Mouse (Mus musculus): ENCODE measurements around the gene Luc7l3. TPM values are rescaled to one million over a fixed set of nuclear protein-coding genes. Genes with fewer than 3 reads are reported as not detected.

The Luc7l3 gene
- total RNA-seq (2023), result 134 TPM

DNA sequence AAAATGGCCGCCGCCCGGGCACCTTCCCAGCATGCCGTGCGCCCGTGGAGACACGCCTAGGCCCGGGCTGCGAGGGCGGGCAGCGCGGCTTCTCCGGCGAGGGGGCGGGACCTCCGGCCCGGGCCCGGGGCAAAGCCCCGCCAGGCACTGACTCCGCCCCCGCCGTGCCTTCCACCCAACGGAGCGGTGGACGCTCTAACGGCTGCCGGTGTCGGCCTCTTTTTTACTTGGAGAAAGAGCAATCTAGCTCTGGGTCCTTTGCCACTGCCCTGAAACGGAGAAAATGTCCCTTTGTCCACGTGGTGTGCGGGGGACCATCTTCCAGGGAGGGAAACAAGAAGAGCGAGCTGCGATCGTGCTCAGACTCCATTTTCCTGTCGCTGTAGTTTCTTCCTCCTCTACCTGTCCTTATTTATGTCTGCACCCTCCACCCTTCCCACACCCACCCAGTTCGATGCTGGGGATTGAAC is at the start of gene Luc7l3:
Gene Luc7l3, minus strand, starts transcription at position 58 of the 470 bp plus-strand sequence.

DNA sequence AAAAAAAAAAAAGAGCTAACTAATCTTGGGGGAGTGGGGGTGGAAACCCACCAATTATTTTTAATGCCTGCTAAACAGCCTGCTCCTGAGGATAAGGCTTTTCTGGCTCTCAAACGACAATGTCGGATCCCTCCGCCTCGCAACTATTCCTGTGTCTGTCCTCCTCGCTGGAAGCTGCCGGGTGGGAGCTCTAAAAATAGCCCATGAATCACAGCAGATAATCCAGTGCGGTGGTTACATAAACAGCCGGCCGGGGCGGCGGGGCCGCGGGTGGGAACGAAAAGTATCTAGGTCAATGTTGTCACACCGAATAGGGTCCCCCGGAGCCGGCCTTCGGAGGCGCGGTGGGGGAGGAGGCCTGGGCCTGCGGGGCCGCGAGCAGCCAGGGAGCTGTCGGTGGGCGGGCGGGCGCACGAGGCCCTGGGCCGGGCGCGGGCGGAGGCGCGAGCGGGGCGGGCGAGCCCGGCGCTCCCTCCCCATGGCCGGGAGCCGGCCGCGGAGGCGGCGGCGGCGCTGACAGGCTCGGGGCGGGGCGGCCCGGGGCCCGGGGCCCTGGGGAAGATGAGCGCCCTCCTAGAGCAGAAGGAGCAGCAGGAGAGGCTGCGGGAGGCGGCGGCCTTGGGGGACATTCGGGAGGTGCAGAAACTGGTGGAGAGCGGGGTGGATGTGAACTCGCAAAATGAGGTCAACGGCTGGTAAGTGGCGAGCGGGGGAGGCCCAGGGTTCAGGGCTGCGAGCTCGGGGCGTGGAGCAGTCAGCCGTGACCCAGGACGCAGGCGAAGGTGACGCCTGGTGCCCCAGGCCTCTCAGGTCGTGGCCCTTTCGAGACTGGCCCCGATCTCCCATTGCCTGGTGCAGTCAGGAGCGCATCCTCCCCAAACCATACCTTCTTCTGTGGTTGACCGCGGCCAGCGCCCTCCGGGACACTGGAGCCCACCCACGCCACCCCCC is 6.2 kb upstream of the Luc7l3 start, which contains the start of gene Ankrd40:
Gene Ankrd40, plus strand, starts transcription at position 309 of the 951 bp plus-strand sequence.

DNA sequence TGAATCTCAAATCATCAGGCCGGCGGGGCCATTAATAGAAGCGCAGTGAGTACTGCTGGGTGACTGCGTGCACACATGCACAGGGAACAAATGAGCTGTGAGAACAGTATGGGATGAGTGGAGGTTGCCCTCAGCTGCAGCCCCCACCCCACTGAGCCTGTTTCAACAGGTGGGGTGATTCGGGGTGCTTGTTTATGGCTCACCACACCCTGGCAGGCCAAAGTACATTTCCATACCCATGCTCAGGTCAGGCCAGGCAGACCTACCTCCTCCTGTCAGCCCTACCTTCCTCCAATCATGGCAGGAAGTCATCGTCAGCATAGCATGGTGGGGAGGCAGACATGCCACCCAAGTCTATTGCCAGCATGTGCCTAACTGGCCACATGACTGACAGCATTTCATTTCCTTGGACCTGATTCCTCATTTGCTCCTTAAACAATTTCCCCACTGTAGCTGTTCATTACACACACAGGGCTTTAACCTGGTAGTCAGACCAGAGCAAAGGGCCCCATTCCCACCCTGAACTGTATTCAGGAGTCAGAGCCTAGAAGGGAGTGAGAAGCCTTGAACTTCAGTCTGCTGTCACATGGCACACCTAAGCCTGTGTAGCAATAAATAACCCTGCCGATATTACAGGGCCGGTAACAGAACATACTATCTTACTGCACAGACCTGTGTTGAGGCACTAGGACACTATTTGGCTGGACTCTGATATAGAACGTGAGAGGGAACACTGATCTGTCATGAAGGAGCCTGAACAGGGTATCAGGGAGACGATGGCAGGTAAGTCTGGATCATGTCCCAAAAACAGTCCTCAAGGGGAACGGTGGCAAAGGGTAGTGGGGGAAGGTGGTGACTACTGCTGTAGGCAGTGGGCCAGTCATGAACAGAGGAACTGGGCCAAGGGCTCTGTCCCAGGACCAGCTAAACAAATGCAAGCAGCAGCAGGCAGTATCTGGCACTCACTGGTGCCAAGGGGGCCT is 40.3 kb downstream of the Luc7l3 start, which contains the start of gene Gm21885:
Gene Gm21885, plus strand, starts transcription at position 675 of the 983 bp plus-strand sequence.

DNA sequence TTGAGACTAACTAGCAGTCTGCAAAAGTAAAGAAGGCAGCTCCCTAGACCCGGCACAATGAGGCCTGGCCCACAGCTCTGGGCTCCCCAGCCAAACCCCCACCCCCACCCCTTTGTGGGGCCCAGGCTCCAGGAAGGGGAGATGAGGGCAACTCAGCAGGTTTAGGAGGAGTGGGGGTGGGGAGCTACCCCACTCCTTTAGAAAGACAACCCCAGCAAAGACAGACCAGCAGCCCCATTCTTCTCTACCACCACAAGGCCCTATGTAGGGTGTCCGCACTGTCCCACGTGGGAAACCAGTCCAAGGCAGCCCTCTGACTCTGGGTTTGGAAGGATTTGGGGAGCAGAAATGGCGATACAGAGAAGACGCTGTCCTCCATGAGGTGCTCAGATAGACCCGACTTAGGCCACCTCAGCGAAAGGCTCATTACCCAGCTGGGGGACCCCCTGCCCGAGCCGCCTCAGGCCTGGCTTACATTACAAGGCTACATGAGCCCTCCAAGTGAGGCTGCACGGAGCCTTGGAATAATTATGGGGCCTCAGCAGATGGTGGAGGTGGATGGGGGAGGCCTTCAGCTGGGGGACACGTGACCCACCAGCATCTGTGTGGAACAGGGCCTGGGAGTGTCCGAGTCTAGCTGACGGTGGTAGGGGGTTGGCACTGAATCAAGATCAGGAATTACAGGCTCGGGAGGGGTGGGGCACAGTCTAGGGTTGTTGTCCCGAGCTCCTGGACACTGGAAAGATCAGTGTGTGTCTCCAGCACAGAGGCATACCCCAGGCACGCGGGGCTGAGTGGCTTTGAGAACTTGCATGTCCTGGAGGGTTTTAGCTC is 75.6 kb downstream of the Luc7l3 start, which contains the start of gene Wfikkn2:
Gene Wfikkn2, minus strand, starts transcription at position 51 of the 834 bp plus-strand sequence.

Other genes starting within 250 kb of the Luc7l3 start
- gene Tob1, start 110.5 kb downstream of the Luc7l3 start, total RNA-seq (2023), result 96.1 TPM
- gene Wfikkn2, start 76.0 kb downstream of the Luc7l3 start, total RNA-seq (2023), result 2.7 TPM
- gene Gm21885, start 40.1 kb downstream of the Luc7l3 start, total RNA-seq (2023), result not detected
- 53.2 TPM for gene Ankrd40, start 6.0 kb upstream of the Luc7l3 start, total RNA-seq (2023)
- gene Abcc3, start 71.0 kb upstream of the Luc7l3 start, total RNA-seq (2023), result 2.8 TPM
- gene Cacna1g, start 152.2 kb upstream of the Luc7l3 start, total RNA-seq (2023), result not detected
- gene Spata20, start 164.2 kb upstream of the Luc7l3 start, total RNA-seq (2023), result not detected
- not detected for gene Epn3, start 178.0 kb upstream of the Luc7l3 start, total RNA-seq (2023)
- not detected for gene Mycbpap, start 199.8 kb upstream of the Luc7l3 start, total RNA-seq (2023)
- gene Rsad1, start 227.3 kb upstream of the Luc7l3 start, total RNA-seq (2023), result 4.3 TPM
- gene Chad, start 243.1 kb upstream of the Luc7l3 start, total RNA-seq (2023), result not detected

Data from CD4-positive naive resting alpha-beta T cell, adult 76 days (primary cell).